Mouse (Mus musculus): ENCODE results near the gene Pogz.
A peak's percentile ranks its signal among the peaks of the same experiment; 100 is the strongest.
"Not testable (repeated sequence)": the region's sequence is repeated elsewhere in the genome, so short reads cannot be mapped to it uniquely, and the experiment has no call there.

Pogz gene

DNA sequence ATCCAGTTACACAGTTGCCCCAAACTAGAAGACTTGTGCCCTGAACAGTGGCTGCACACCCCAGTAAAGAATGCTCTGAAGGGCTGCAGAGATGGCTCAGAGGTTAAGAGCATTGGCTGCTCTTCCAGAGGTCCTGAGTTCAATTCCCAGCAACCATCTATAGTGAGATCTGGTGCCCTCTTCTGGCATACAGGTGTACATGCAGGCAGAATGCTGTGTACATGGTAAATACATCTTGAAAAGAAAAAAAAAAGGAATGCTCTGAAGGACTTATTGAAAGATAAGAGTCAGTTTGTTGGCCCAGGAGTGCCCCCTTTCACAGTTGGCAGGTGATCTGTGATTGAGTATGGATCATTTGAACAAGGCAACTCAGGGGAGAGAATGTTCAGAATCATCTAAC, 4.0 kb upstream of the Pogz start:
- DNase-seq (ENCODE audit: low spot score): no peak

DNA sequence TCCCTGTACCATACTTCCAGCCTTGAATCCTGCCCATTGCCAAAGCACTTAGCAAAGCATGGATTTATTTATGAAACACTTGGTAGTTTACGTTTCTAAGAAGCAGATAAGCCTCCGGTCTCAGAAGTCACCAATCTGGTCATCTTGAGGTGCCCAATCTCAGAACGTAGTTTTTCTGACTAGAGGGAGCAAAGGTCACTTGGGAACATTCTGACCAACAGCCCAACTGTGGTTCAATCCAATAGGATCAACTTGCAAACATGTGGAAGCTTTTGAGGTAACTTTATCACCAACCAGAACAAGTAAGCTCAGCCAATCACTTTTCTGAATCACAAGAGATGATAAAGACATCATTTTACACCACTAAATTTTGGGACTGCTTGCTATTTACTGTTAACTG, 2.0 kb upstream of the Pogz start:
- DNase-seq (ENCODE audit: low spot score): no peak

DNA sequence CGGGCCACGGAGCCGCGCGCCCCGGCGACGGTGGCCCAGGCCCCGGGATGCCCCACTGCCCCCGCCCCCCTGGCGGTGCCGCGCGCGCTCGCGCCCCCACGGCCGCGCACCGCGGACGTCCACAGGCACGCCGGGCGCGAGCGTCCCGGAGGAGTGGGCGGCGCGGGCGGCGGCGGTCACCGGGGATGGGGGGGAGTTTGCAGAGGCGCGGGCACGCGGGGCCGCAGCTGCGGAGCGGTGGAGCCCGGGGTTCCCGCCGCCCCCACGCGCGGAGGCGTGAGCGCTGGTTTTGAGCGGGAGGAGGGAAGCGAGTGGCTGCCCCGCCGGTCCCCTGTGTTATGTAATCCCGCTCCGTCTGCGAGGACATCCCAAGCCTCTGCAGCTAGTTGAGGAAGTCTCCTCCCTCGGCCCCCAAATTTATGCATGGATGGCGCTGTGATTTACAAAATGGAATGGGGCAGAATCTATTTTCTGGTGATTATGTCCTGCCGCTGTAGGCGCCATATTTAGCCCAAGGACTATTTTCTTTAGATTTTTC, 661 bp downstream of the Pogz start:
- peak; percentile 88 for DNase-seq (ENCODE audit: low spot score)

DNA sequence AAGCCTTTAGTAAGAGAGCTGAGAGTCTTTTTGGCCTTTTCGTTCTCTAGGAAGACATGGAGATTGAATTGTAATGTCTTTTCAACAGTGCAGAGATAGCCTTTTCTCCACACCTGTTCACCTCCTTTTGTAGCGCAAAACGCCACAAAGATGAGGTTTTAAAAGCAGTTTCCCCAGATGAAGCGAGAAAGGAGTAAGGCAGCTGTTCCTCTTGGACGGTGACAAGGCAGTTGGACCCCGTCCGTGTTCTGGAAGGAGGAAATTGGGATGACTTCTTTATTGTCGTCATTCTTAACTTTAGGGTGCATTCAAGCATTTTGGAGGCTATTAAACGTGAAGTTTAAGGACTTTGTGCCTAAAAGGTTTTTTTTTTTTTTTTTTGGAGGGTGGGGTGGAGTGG, 1.3 kb downstream of the Pogz start:
- DNase-seq (ENCODE audit: low spot score): no peak

DNA sequence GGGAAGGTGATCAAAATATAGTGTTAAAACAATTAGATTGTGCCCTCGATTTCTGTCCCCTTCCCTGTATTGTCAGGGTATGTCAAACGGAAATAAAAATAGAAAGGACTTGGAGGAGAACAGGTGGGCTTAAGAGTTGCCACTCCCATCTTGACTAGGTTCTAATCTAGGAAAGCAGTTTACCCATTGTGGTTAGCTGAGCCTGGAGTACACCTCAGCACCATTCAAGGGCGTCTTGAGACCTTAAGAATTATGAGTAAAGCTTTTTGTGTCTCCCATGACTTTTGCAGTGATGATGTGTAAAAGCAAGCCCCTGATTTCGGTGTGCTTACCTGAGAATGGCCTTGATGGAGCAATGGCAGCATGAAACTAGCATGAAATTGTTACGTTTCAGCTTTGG, 1.7 kb downstream of the Pogz start:
- no peak for DNase-seq (ENCODE audit: low spot score)

DNA sequence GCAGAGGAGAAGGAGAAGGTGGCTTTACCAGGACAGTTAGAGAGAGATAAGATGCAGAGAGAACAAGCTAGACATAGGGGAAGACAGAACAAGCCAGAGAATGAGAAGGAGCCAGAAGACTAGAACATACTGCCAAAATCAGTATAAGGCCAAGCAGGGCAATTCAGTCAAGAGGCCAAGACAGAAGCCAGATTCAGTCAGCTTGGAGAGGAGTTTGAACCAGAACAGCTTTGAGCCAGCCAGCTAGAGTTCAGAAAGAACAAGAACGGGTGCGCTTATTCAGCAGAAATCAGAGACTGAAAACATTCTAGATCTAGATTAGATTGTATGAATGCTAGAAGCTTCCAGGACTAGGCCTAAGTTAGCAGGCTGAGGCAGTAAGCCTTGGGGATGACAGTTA, 10.0 kb downstream of the Pogz start:
- DNase-seq (ENCODE audit: low spot score): no peak

DNA sequence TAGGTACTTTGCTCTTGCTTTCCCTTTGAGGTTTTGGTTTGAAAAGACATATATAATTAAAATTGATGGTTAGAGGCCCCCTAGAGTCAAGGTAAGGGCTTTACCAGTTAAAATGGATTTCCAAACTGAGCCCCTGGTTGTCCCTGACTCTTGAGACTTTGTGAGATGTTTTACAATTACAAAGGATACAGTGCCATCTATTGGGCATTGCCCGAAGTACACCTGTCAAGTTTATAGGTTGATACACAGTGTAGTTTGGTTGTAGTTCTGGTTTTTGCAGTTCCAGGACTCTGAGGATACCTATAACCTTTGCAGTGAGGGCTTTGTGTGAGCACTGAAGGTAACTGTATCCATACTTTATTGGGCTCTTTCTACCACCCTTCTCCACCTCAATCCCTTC, 12.0 kb downstream of the Pogz start:
- DNase-seq (ENCODE audit: low spot score): peak; percentile 76

DNA sequence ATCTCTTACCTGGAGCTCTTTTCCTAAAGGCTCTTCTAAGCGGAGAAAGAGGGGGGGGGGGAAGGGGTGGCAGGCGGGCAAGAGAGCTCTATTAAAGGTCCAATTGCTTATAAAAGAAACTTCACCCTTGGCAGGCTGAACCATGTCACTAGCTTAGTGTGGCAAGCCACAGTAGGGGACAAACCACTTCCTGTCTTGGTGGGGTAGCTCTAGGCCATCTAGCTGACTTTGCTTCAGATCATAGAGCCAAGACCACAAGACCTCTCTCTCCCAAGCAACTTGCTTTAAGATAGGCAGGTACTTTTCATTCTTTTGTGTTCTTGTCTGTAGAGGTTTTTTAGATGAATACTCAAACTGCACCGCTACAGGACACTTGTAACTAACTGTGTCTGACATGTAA, 14.4 kb downstream of the Pogz start:
- no peak for DNase-seq (ENCODE audit: low spot score)

DNA sequence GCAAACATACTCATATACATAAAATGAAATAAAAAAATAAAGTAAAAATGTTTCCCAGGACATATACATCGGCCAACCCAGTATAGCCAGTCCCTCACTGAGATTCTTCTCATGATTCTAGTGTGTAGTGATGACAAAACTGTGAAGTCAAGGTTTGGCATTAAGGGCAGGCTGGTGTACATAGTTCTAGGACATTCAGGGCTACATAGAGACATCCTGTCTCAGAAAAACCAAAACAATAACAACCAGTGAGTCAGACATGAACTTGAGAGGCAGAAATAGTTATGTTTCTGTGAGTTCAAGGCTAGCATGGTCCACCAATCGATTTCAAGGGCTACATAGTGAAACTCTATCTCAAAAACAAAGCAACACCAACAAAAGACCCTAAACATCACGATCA, 14.8 kb downstream of the Pogz start:
- DNase-seq (ENCODE audit: low spot score): no peak

DNA sequence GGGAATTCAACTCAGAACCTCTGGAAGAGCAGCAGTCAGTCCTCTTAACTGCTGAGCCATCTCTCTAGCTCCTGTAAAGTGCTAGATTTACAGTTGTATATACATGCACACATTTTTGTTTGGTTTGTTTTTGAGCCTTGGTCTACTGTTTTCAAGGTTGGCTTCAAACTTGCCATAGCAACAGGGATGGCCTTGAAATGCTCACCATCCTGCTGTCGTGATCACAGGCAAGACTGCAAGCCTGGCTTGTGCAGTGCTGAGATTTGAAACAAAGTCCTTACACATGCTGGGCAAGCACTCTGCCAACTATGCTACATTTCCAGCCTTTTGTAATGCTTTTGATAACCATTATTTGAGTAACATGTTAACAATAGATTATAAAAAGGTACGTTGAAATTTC, 22.1 kb downstream of the Pogz start:
- DNase-seq (ENCODE audit: low spot score): no peak

DNA sequence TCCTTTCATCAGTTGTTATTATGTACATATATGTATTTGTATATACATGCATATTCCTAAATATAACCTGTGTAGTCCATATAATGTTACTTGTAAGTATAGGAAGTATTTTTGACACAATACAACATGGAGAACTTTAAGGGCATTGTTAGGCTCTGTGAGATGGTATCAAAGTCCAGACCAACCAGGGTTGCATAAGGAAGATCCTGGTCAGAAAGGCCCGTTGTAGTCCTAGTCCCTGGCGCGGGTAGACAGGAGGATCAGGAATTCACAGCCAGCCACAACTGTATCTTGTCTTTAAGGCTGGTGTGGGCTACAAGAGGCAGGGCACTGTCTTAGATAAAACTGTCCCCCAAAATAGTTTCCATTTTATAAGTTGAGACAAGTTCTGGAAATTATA, 31.6 kb downstream of the Pogz start:
- no peak for DNase-seq (ENCODE audit: low spot score)

DNA sequence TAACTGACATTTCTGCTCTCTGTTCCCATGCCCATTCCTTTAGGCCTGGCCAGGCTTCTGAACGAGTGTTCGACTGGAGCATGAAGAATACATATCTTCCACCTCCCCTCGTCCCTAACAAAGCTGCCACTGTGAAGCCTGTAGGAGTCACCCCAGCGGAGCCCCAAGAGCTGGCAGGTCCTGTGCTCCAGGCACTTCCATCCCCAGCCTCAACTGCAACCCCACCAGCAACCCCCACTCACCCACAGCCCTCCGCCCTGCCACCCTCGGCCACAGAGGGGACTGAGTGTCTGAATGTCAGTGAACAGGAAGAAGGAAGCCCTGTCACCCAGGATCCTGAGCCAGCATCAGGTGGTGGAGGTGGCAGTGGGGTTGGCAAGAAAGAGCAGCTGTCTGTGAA, 41.3 kb downstream of the Pogz start:
- no peak for DNase-seq (ENCODE audit: low spot score)

DNA sequence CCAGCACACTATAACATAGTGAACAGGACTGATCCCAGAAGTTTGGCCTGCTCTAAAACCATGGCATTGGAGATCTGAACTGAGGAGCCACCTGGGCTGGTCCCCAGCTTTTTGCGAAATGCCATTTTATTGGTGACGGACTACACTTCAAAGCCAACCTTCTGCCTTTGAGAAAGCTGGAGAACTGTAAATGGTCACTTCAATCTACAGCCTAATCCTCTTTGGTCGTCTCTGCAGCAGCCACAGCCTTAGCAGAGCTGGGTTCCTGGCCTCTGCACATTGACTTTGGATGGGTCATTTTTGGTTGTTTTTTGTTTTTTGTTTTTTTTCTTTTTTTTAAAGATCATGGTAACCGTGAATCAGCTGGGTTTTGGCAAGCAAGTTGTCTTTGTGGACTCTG, 44.5 kb downstream of the Pogz start:
- DNase-seq (ENCODE audit: low spot score): no peak

DNA sequence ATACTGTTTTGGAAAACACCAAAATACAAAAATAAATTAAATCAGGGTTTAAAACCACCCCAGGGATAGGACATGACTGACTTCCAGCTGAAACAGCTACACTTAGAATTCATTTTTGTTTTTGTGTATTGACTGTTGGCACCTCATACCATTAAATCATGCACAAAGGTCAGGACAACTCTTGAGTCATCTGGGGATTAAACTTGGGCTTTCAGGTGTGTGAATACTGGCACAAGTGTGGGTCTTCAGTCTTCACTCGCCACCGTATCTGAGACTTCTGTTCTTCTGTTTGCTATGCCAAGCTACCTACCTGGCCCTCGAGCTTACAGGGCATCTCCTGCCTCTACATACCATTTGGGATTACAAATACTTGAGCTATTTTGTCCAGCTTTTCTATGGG, 45.2 kb downstream of the Pogz start:
- no peak for DNase-seq (ENCODE audit: low spot score)

DNA sequence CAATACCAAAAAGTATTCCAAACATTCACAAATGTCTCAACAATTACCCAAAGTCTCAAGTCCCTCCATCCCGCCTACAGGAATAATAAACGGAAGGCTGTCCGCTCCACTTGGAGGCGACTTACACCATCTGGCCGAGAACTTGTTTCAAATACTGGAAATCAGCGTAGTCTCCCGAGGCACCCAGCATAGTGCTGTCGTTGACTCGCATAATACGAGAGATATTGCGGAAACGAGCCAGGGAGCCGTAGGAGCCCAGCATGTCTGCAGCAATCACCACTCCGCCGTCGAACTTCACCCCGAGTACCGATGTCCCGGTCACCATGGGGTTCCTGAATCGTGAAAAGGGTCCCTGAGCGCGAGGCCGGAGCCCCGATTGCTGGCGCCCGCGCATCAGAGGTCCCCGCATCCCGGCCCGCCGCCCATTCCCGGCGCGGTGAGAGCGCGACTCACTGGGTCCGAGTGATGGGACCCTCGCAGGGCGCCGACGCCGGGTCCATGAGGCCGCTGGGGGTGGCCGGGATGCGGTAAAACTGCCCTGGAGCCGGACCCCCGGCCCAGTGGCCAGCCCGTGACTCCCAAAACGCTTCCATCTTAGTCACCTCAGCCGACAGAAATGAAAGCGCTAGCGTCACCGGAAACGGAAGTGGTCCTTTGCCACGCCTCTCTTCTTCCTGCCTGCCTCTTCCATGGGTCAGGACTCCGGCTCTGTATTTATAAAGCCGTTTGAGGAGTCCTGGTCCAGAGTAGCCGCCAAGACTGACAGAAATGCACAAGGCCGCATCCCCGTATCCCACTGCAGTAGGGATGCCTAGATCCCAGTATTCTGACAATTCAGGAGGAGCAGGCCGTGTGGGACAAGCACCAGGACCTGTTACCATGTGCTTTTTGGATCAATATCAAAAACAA, 49.2 kb downstream of the Pogz start, which contains the start of gene Psmb4:
TSS of gene Psmb4 (minus strand) at position 646 of the 909 bp plus-strand sequence.
- peak; percentile 87 for DNase-seq (ENCODE audit: low spot score)

DNA sequence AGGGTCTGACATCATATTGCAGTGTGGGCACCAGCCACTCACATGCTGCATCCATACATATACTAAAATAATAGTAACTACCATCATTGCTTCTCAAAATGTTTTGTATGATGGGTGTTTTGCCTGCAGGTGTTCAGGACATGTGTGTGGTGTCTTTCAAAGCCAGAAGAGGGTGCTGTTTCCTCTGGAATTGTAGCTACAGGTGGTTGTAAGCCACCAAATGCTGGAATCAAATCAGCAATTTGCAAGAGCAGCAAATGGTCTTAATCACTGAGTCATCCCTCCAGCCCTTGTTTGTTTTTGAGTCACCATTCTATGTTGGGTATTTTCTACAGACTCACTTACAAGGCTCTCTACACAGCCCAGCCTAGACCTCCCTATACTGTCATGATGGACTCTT, 51.2 kb downstream of the Pogz start:
- no peak for DNase-seq (ENCODE audit: low spot score)

DNA sequence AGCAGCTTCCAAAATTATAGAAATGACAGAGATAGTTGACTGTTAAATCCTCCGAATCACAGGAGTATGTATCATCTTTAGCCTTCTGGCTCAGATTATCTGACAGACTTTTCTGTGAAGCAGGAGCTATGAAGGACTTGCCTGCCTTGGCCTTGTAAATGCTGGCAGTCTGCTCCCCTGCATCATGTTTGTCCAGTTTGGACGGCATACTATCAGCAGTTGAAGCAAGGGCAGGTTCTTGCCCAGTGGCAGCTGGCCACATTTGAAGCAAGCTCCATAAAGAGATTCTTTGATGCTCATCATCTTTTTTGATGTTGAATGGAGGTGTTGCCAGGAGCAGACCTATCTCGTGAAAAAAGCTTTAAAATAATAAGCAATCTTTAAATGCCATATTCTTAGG, 56.7 kb downstream of the Pogz start:
- DNase-seq (ENCODE audit: low spot score): no peak

DNA sequence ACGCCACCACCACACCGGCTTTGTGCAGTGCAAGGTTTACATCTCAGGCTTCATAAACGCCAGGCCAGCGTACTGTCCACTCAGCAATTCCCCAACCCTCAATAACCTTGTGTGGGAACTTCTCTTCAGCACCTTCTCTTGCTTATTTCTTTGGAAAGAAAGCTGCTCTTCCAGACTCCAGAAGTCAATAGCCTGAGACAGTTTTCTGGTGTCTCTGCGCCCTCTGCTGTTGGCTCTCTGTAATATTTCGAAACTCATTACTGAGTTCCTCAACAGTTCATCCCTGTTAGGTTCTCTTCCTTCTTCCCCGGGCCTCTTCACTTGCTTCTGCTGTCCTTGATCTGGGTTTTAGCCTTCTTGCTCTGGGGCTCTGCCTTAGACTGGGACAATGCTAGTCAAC, 65.4 kb downstream of the Pogz start:
- DNase-seq (ENCODE audit: low spot score): peak; percentile 73

DNA sequence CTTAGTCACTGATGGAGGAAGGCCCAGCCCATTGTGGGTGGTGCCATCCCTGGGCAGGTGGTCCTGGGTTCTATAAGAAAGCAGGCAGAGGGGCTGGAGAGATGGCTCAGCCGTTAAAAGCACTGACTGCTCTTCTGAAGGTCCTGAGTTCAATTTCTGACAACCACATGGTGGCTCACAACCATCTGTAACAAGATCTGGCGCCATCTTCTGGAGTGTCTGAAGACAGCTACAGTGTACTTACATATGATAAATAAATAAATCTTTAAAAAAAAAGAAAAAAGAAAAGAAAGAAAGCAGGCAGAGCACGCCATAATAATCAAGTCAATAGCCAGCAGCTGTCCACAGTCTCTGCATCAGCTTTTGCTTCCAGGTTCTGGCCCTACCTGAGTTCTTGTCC, 67.4 kb downstream of the Pogz start:
- DNase-seq (ENCODE audit: low spot score): not testable (repeated sequence)

DNA sequence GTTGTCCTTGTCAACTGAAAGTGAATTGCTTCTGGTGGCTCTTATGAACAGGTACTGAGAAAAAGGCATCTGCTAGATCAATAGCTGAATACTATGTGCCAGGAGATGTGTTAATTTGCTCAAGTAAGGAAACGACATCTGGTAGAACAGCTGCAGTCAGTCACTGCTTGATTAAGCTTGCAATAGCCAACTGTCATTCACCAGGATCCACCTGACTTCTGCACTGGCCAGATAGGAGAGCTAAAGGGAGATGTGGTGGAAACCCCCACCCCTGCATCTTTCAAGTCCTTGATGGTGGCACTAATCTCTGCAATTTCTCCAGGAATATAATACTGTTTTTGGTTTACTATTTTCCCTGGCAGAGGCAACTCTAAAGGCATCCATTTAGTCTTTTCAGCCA, 69.1 kb downstream of the Pogz start:
- DNase-seq (ENCODE audit: low spot score): no peak

DNA sequence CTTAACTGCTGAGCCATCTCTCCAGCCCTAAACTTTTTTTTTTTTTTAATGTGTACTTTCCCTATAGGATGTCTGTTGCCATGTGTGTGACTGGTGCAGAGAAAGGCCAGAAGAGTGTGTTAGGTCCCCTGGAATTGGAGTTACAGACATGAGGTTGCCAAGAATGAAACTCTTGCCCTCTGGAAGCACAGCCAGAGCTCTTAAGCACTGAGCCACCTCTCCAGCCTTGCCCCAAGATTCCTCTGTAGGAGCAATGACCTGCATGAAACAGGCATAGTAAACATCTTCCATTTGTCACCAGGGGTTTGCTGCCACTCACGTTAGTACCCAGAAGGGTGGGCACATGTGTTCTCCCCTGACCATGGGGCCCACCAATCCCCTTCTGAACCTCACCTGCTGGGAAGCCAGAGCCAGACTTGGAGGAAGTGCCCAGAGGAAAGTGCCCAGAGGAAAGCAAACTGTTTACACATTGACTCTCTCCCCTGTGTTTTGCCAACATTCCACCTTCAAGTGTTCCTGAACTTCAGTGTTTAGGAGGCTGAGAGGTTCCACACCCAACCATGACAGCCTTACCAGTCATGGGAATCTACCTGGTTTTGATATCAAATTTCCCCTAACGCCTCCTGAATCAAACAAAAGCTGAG, 73.8 kb downstream of the Pogz start:
- DNase-seq (ENCODE audit: low spot score): no peak

DNA sequence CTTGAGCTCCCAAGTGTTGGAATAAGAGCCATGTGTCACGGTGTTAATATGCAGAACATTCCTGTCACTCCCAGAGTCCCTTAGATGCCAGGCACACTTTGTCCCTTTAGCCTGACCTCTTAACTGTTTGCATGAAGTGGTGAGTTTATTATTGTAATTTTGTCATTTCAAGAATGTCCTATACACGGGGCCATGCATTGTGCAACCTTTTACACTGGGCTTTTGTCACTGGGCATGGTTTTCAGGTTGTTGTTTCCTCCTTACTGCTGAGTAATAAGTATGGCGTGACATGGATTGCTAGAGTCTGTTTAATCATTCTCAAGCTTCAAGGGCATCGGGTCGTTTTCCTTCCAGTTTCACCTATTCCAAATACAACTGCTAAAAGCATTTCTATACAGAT, 76.4 kb downstream of the Pogz start:
- DNase-seq (ENCODE audit: low spot score): no peak
